Mouse (Mus musculus) gastrocnemius, postnatal 10 days (tissue): Measurements from ENCODE around the gene Ric1. TPM values are rescaled to one million over a fixed set of nuclear protein-coding genes. Genes with fewer than 3 reads are reported as not detected.
"Not testable (repeated sequence)": the region's sequence is repeated elsewhere in the genome, so short reads cannot be mapped to it uniquely, and the experiment has no call there.

Source experiments
- DNase-seq: peaks from one replicate; pipeline ENCODE4 v3.0.0; 2021; ENCODE audit warnings: mixed read lengths
- total RNA-seq, 2 experiments: library from RNA; stranded (reverse); gene quantifications; 2 replicates each; pipeline ENCODE4 v1.2.3; 2021

Gene Ric1
- total RNA-seq, 2 experiments from 2014 or later: 28.8 to 36.9 TPM

DNA sequence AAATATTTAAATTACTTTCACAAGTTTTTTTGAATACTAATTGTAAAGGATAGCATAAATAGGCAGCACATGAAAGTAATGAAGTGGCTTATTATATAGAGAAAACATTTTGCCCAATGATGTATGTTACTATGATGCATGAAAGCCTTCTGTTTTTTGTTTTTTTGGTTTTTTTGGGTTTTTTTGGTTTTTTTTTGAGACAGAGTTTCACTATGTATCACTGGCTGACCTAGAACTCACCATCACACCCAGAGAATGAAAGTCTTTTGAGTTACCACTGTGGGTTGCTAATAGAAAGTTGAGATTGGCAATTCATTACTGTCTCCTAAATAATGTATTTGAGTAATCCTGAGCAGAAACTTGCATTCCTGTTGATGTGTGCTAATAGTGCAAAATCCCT, 4.8 kb downstream of the Ric1 start:
- no peak for DNase-seq

DNA sequence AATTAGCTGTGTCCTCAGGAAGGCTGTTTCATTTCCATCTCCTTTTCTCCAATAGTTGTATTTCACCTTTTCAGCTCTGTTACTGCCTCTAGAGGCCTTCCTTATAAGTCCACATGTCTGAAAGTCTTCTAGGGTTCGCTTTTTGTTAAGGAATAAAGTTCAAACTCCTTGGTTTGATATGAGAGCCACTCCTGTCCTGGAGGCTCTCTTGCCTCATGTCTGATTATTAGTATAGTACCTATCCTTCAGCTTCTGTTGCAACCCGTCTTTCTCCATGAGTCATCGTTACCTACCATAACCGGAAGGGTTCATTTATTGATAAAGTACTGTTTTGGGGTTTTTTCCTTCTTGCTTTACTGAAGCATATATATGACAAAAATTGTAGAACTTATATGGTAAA, 5.2 kb downstream of the Ric1 start:
- DNase-seq: no peak

DNA sequence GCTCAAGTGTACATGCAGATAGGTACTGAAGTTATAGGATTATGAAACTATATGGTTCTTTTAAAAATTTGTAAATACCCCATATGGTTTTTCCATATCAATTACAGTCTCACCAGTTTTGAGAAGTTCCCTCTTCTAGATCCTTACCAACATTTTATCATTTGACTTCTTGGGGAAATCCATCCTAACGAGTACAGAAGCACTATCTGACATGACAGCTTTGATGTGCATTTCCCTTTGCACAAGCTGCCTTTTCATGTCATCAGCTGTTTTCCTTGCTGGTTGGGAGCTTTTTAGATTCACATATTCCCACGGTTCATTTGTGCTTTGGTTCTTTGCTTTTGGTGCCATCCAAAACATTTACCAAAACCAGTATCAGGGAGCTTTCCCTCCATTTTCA, 6.5 kb downstream of the Ric1 start:
- DNase-seq: no peak

DNA sequence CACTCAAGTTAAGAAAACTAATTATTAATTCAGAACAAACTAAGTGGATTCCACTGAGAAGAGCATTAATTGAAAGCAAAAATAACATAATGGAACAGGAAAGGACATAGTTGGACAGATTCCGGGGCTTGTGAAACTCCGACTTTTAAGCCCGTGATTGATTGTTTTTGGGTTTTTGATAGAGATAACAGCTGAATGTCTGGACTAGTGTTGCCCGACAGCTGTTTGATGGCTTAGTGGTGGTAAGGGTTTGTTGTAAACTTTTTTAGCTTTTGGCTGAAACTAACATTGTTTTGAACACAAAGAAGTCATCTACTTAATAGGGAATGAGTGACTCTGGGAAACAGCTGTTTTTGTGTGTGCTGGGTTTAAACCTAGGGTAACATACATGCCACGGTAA, 11.9 kb downstream of the Ric1 start:
- no peak for DNase-seq

DNA sequence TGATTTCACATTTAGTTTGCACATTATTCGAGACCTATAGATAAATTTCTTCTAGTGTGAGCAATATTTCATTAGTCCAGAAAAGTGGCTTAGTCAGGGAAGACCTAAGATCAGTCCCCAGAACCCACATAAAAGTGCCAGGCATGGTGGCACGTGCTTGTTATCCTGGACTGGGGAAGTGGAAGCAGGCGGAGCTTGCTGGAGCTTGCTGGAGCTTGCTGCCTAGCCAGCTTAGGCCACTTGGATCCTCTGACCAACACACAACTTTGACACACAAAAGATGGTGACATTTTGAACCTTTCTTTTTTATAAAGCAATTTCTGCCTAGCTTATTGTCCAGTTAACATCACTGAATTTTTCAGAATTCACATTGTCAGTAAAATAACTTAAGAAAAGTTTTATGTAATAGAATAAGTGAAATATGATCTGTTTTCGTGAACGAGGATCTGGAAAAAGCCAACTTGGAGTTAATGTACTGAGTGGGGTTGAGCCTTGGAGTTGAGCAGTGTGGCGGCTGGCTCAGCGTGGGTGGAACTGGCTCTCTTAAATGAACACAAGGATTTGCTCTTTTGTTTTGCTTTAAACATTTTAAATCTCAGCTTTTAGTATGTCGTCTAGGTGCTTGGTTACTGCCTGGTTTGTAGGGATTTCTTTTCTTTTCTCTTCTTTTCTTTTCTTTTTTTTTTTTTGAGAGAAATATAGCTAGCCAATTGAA, 20.3 kb downstream of the Ric1 start:
- no peak for DNase-seq

DNA sequence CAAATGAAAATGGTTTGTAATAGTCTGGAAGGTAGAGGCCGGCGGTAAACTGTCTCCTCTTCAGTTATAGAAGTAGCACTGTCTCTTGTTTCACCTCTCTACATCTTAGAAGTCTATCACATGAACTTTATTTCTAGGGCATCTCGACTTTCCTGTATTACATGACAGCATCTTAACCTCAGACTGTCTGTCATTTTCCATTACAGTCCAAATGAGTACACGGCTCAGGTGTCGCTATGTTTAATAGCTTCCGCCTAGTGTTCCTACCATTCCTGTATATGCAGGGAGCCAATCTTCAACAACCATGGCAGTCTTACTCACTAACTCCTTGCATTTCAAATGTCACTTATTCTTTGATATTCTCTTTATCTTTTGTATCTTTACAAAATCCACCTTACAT, 21.9 kb downstream of the Ric1 start:
- no peak for DNase-seq

DNA sequence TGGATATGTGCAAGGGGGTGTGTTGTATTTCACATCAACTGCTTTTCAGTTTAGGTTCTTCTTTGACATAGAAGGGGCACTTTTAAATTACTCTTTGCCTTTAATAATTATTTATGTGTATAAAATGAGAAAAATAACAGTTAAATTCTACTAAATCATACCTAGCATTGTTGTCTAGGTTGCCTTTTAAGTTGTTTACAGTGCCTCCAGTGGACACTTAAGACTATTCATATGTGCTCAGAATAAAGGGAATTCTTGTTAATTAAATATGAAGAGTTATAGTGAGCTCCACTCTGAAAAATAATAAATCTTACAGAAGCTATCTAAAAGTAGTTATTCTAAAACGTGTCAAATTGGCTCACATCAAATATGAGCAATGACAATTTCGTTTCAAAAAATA, 28.5 kb downstream of the Ric1 start:
- DNase-seq: no peak

DNA sequence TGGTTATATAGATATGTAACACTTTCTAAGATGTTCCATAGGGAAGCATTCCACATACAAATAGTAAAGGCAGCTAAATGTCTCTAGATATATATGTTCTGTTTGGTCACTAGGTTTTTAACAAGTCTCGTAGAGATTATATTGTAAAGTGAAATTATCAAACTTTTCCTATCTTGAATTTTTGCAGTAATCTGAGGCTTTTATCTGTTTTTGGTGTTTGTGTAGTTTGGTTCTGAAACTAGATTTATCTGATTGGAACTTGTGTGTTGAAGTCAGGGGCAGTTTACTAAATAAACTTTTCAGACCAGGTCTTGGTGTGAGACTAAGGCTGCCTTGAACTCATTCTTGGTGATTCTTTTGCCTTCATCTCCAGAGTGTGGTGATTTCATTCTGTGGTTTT, 29.0 kb downstream of the Ric1 start:
- DNase-seq: no peak

DNA sequence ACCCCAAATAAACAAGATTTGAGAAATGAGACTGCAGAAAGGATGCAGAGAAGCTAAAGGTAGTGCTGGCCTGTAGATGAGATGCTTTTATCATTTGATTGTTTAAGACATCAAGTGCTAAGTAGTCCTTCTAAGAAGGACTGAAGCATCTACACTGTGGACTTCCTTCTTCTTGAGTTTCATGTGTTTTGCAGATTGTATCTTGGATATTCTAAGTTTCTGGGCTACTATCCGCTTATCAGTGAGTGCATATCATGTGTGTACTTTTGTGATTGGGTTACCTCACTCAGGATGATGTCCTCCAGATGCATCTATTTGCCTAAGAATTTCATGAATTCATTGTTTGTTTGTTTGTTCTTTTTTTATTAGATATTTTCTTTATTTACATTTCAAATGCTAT, 29.9 kb downstream of the Ric1 start:
- DNase-seq: not testable (repeated sequence)

DNA sequence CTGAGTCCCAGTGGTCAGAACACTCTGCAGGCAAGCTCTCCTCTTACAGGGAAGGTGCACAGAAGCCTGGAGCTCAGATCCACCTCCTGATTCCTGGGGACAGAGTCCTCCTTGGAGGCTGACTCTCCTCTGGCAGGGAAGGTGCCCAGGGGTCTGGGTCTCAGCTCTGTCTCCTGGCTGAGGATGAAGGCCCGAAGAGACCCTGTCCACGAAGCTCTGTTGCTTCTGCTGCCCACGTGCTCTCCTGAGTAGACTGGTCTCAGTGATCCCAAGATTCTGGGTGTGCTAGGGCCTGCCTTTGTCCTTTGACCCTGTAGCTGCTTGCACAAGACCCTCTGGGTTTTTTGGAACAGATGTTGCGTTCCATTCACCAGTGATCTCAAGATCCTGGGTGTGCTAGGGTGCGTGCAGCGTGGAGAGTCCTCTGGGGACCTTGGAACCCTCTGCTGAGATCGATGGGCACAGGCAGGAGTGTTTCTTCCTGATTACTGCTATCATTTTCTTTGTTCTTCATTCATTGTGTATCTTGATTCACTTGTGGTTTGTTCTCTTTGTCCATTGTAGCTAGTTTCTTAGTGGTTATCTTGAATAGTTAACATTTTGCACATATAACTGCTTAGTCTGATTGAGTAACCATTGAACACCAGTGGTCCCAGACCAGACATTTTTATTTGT, 35.2 kb downstream of the Ric1 start:
- not testable (repeated sequence) for DNase-seq

DNA sequence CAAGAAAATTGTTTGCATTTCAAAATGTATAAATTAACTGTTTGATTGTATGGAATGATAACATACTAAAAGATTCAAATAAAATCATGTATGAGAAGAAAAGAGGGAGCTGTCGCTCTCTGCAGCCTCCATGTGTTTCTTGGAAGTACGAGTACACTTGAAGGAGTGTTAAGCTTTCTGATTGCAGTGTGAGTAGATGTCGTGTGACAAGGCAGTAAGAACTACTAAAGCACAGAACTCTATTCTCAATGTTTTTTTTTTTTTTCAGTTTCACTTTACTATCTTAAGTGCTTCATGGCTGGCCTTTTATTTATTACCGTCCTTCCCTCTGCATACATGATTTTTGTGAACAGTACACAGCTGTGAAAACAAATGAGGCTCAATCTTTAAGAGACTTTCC, 40.1 kb downstream of the Ric1 start:
- DNase-seq: no peak

DNA sequence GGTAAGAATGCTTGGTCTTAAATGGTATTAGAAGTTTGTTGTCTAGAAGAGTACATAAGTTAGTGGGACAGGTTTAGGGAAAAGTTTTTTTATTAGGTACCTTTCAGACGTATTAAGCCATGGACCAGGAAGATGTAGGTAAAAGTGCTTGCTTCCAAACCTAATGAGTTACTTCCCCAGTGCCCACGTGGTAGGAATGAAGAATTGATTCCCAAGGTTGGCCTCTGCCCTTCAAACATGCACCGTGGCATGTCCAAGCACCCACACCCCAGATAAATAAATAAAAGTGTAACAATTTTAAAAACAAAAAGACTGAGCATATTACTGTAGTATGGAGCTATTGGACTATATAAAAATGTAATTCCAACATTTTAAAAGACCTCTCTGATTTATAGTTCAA, 40.5 kb downstream of the Ric1 start:
- no peak for DNase-seq

DNA sequence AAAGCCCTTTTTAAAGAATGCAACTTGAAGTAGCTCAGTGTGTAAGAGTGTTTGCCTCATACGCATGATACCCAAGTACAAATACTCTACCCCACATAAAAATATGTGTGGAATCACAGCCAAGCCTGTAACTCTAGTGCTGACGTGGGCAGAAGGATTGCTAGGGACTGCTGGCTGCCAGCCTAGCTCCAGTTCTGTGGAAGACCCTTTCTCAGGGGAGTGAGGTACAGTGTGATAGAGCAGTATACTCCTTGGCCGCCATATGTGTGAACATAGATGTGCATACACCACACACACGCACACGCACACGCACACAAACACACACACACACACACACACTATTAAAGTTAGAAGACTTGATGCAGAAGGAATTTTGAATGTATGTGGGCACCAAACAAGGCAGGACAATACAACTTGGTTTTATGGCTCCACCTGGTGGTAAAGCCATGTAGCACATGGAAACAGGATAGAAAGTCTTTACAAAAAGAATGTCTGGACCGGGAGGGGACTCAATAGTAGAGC, 41.2 kb downstream of the Ric1 start:
- DNase-seq: peak; percentile 51

DNA sequence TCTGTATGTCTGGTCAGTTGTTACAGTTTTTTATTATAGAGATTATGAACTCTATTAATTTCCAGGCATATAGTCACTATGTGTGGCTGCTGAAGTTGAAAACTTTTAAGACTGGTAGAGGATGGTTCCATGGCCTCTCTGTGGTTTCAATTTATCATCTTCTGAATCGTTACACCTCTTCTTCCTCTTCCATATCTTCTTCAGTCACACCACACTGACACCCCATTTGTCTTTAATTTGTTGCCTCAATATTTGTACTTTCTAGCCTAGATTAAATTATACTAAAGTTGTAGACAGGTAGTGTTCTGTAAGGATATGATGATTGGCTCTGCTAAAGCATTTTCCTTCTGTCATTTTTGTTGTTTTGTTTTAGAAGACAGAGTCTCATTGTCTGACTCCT, 44.4 kb downstream of the Ric1 start:
- no peak for DNase-seq

DNA sequence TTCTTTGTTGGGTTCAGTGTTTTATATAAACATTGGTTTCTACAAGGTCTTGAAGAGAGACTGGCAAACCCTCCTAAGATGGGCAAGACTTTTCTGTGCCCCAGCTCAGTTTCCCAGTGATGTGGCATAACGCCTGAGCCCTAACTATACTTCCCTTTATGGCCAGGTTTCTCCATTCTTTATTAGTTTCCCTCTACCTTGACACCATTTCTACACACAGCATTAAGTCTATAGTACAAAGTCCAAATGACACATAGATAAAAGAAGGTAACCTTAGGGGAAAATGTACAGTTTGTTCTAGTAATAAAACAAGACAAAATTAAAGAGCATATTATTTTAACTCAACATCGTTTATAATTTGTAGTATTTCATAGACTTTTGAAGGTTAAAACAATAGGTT, 60.4 kb downstream of the Ric1 start:
- DNase-seq: no peak

DNA sequence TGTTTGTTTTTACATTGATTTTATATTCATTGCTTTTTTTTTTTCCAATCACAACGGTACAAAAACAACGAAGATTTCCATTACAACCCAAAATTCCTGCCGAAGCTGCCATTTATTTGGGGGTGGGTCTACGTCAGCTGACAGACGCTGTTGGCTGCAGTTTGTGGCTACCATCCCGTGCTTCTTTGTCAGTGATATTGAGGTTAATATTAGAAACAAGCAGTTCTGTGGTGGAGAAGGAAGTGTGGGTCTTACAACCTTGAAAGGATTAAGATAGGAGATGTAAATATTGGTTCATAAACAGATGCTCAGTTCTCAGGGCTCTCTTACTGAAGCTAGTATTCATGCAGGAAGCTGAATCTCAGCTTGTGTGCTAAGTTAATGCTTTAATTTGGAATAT, 61.7 kb downstream of the Ric1 start:
- no peak for DNase-seq

DNA sequence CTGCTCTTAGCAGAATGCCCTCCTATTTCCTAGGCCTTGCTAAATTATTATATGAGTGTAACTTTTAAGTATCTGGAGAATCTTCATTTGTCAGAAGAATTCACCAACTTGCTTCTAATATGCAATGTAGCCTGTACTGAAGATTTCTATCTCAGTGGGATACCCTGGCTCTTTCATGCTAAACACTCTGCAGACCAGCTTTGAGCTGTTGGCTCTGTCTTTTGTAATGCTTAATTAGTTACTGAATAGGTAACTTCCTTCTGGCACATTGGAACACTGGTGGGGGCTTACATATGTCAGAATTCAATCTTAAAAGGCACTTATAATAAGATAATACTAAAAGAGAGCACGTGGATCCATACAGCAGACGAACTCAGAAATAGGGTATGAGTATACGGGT, 71.7 kb downstream of the Ric1 start:
- not testable (repeated sequence) for DNase-seq

DNA sequence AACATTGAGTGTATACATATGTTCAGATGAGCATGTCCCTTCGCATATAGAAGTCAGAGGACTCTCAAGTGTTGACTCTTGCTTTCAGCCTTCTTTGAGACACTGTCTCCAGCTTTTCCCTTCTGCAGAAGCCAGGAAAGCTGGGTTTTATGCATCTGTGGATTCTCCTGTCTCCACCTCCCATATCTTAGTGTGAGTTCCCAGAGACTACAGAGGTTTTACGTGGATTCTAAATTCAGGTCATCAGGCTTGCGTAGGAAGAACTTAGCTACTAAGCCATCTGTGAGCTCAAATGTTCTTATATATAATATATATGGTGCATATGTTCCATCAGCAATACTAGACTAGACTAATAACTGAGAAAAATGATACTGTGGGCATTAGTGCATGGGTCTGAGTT, 74.2 kb downstream of the Ric1 start:
- DNase-seq: no peak

DNA sequence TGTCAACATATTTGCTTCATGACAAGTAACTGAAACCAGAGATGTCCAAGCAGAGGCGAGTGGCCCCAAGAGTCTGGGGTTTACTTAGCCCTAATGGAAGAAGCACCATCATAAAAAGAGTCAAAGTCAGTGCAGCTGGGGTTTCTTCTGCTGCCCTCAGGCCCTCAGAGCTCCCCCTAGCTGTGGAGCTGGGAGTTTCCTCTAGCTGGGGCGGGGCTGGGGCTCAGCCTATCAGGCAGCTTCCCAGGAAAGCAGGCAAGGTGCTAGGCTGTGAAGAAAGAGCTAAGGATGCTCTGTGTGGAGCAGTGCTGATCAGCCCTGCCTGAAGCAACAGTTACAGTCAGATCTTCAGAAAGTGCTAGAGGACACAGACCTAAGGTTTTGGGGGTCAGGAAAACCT, 74.9 kb downstream of the Ric1 start:
- DNase-seq: no peak

DNA sequence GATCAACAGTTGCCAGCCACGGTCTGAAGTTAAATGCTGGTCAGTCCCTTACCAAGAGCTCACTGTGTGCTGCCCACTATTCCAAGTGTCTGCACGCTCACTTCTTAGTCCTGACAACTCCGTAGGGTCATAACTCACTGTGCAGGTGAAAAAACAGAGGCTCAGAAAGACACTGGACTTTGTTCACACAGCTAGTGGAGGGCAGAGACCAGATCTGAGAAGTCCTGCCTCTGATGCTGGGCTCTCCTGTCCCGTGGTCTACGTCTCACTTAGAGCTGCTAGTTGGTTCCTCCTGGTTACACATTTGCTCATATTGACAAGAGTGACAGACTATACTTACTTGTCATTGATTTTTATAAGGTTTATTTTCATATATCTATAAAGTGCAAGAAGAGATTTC, 76.9 kb downstream of the Ric1 start:
- DNase-seq: no peak

DNA sequence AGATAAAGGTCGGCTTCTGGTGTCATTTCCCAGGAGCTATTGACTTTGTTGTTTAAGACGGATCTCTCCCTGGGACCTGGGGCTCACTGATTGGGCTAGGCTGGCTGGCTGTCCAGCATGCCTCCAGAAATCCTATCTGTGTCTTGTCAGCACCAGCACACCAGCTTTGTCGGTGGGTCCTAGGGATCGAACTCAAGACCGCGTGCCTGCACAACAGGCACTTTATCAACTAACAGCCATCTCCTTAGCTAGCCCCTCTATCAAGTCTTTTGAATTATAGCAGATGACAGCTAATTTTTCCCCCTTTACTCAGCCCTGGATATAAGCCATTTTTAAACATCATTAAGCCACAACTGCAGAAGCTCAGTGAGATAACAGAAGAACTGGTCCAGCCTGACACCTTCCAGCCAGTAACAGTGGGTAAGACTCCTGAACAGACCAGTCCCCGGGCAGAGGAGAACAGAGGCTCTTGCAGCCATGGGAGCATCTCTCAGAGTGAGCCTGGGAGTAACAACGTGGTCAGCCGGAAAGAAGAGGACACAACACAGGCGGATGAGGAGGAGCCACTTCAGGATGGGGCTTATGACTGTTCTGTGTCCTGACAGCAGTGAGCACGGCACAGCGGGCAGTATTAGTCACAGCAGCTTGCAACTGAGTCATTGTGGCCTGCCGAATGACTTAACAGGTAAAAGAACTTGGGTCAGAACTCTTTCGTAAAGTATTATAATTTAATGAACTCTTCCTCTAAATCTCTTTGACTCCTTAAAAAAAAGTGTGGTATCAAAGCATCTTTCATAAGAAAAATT, 81.7 kb downstream of the Ric1 start:
- no peak for DNase-seq

DNA sequence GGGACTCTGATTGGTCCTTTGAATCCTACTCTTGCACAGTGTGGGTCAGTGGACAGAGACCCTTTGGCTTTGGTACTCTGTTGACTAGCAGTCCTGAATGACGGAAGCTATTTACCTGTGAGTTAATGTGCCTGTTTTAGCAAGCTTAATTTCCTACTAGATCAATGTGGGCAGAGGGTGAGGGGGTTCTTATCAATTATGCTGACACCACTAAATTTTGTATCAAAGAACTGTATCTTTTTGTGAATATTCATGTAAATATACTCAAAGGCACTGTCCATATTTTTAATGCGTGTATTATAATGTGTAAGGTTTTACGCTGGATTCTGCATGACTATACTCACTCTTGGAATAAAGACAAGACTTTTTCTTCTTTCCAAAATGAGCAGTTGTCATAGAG, 82.6 kb downstream of the Ric1 start:
- no peak for DNase-seq

DNA sequence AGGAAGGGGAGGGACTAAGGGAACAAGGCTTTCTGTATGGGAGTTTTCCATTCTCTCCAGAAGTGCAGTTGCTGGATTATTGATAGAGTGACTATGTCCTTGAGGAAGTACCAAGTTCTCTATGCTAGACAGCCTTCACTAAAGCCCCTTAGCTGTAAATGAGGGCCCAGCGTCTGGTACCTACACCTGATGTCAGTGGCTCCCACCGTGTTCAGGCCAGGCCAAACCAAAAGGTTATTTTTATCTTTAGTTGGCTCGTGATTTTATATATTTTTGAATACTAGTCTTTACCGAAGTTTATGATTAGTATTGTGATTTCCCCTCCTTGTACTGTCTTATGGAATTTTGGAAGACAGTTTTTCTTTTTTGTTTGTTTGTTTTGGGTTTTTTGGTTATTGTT, 85.4 kb downstream of the Ric1 start:
- no peak for DNase-seq
